Mouse (Mus musculus) liver, embryonic 14.5 days (tissue): Measurements from ENCODE around the gene Gm13275.
"Not testable (repeated sequence)": the region's sequence is repeated elsewhere in the genome, so short reads cannot be mapped to it uniquely, and the experiment has no call there.

Source experiments
- CTCF ChIP-seq: IDR thresholded peaks from 2 replicates; pipeline ENCODE4 v1.5.1; 2016; ENCODE audit warnings: antibody characterized with exemption, low read depth, control low read depth
- EP300 ChIP-seq: IDR thresholded peaks from 2 replicates; pipeline ENCODE4 v1.6.1; 2016; ENCODE audit warnings: antibody characterized with exemption, low read depth

DNA sequence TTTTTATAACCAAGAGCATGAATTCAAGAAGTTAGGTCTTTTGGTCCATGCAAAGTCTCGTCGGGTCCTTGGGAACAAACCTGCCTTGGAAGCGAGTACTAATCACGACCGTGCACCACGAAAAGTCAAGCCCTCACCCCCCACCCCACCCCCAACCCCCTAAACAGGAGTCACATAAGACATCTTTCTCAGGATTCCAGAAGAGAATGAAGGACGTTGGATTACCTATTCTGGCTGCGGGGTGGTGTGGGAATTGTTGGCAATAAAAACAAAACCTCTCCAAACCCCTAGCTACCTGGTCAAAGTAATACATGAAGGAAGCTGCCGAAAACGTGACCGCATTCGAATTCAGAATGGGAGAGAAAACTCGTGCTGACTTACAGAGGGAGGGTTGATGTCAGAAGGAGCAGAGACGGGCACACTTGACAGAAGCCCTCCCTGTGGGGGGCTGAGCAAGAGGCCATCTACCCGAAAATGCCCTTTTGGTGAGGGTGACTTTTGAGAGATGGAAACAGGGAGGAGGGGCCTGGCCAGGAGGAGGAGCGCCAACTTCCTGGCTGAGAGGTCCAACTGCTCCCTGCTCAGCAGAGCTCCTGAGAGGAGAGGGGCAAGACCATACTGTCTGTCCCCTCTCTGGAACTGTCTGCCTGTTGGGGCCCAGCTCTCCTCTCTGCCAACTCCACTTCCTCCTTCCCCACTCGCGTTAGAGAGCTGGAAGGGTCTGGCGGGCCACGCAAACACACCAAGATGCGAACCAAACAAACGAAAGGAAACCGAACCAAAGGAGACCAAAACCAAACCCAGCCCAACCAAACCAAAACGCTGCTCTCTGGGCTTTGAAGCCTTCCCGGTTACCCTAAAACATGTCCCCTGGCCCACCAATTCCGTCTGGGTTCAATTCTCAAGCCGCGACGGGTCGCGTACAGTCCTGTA is 37.4 kb upstream of the Gm13275 start:
- TF ChIP-seq CTCF, EP300: not testable (repeated sequence)
